Mouse (Mus musculus) liver, embryonic 14.5 days (tissue): ENCODE results near the gene Oxt.

Experiments used
- CTCF ChIP-seq: IDR thresholded peaks from 2 replicates; pipeline ENCODE4 v1.5.1; 2016; ENCODE audit warnings: antibody characterized with exemption, low read depth, control low read depth
- EP300 ChIP-seq: IDR thresholded peaks from 2 replicates; pipeline ENCODE4 v1.6.1; 2016; ENCODE audit warnings: antibody characterized with exemption, low read depth

GRCm38 (mm10) chr2:130529925-130530324 lies 46.0 kb upstream of the Oxt start:
- TF ChIP-seq EP300 (no peak), CTCF (no peak)
